Mouse (Mus musculus): Measurements from ENCODE around the gene Trabd. TPM values are rescaled to one million over a fixed set of nuclear protein-coding genes. Genes with fewer than 3 reads are reported as not detected.
A peak's percentile ranks its signal among the peaks of the same experiment; 100 is the strongest.

Gene Trabd
- polyA plus RNA-seq, 1 experiment = 34.8 TPM

- Histone ChIP-seq H3K4me3 (replicated peaks; ENCODE audit: control insufficient read depth, low read depth, low read length) (no peak overlapping the region), H3K27ac (ENCODE audit: control insufficient read depth, insufficient read depth, low read depth, low read length, poor library complexity) (no peak overlapping the region), H3K4me1 (ENCODE audit: control insufficient read depth, insufficient read depth, low read length) (no peaks in the 10 kb centered on the region; the same call in 1 of the 2 replicates)
- no peak for TF ChIP-seq POLR2A (IDR thresholded peaks at IDR 0.05; ENCODE audit: borderline replicate concordance, control insufficient read depth, low read depth, low read length)
- no peak for TF ChIP-seq CTCF (IDR thresholded peaks at IDR 0.05; ENCODE audit: control insufficient read depth, insufficient read depth, low read length)
- WGBS = 86% methylated on average over 5 of the region's 5 CpGs
Observed at GRCm38 (mm10) chr15:89102646-89103045, 27.7 kb downstream of the Trabd start.

GRCm38 (mm10) chr15:89103921-89104320, 29.0 kb downstream of the Trabd start:
- 90% methylated on average over 10 of the region's 10 CpGs for WGBS
- no peak for TF ChIP-seq CTCF (IDR thresholded peaks at IDR 0.05; ENCODE audit: control insufficient read depth, insufficient read depth, low read length)
- TF ChIP-seq POLR2A (IDR thresholded peaks at IDR 0.05; ENCODE audit: borderline replicate concordance, control insufficient read depth, low read depth, low read length) = no peak
- H3K27ac ChIP-seq (ENCODE audit: control insufficient read depth, insufficient read depth, low read depth, low read length, poor library complexity) = no peak overlapping the region

GRCm38 (mm10) chr15:89104425-89104824, 29.5 kb downstream of the Trabd start:
- Histone ChIP-seq H3K4me3 (replicated peaks; ENCODE audit: control insufficient read depth, low read depth, low read length) (no peak overlapping the region), H3K27ac (ENCODE audit: control insufficient read depth, insufficient read depth, low read depth, low read length, poor library complexity) (no peak overlapping the region), H3K4me1 (ENCODE audit: control insufficient read depth, insufficient read depth, low read length) (no peaks in the 10 kb centered on the region; the same call in 1 of the 2 replicates)
- TF ChIP-seq CTCF (IDR thresholded peaks at IDR 0.05; ENCODE audit: control insufficient read depth, insufficient read depth, low read length) (no peak), POLR2A (IDR thresholded peaks at IDR 0.05; ENCODE audit: borderline replicate concordance, control insufficient read depth, low read depth, low read length) (no peak)
- WGBS = 90% methylated on average over 8 of the region's 8 CpGs

More at GRCm38 (mm10) chr15:89103921-89104320, 29.0 kb downstream of the Trabd start:
- Histone ChIP-seq H3K4me1 (ENCODE audit: control insufficient read depth, insufficient read depth, low read length) (no peaks in the 10 kb centered on the region; the same call in 1 of the 2 replicates), H3K4me3 (replicated peaks; ENCODE audit: control insufficient read depth, low read depth, low read length) (no peak overlapping the region)

GRCm38 (mm10) chr15:89106073-89106472, 31.1 kb downstream of the Trabd start:
- TF ChIP-seq POLR2A (IDR thresholded peaks at IDR 0.05; ENCODE audit: borderline replicate concordance, control insufficient read depth, low read depth, low read length) (no peak), CTCF (IDR thresholded peaks at IDR 0.05; ENCODE audit: control insufficient read depth, insufficient read depth, low read length) (no peak)
- H3K4me3 ChIP-seq (replicated peaks; ENCODE audit: control insufficient read depth, low read depth, low read length) = no peak overlapping the region
- H3K27ac ChIP-seq (ENCODE audit: control insufficient read depth, insufficient read depth, low read depth, low read length, poor library complexity) = no peak overlapping the region
- no peaks in the 10 kb centered on the region for H3K4me1 ChIP-seq (ENCODE audit: control insufficient read depth, insufficient read depth, low read length)
- 85% methylated on average over 13 of the region's 13 CpGs for WGBS

GRCm38 (mm10) chr15:89106976-89107375, 32.1 kb downstream of the Trabd start:
- Histone ChIP-seq H3K27ac (ENCODE audit: control insufficient read depth, insufficient read depth, low read depth, low read length, poor library complexity) (no peak overlapping the region), H3K4me3 (replicated peaks; ENCODE audit: control insufficient read depth, low read depth, low read length) (no peak overlapping the region), H3K4me1 (ENCODE audit: control insufficient read depth, insufficient read depth, low read length) (no peaks in the 10 kb centered on the region)
- 94% methylated on average over 1 of the region's 1 CpGs for WGBS
- TF ChIP-seq POLR2A (IDR thresholded peaks at IDR 0.05; ENCODE audit: borderline replicate concordance, control insufficient read depth, low read depth, low read length) (no peak), CTCF (IDR thresholded peaks at IDR 0.05; ENCODE audit: control insufficient read depth, insufficient read depth, low read length) (no peak)

- H3K4me3 ChIP-seq (replicated peaks; ENCODE audit: control insufficient read depth, low read depth, low read length) = no peak overlapping the region
Observed at GRCm38 (mm10) chr15:89110147-89110546, 35.2 kb downstream of the Trabd start.

GRCm38 (mm10) chr15:89118007-89118406, 43.1 kb downstream of the Trabd start:
- peaks cover 2% of the 10 kb centered on the region; the same call in 1 of the 2 replicates for H3K4me1 ChIP-seq (ENCODE audit: control insufficient read depth, insufficient read depth, low read length)
- H3K27ac ChIP-seq (ENCODE audit: control insufficient read depth, insufficient read depth, low read depth, low read length, poor library complexity) = no peak overlapping the region
- no peak overlapping the region for H3K4me3 ChIP-seq (replicated peaks; ENCODE audit: control insufficient read depth, low read depth, low read length)
- TF ChIP-seq CTCF (IDR thresholded peaks at IDR 0.05; ENCODE audit: control insufficient read depth, insufficient read depth, low read length) (no peak), POLR2A (IDR thresholded peaks at IDR 0.05; ENCODE audit: borderline replicate concordance, control insufficient read depth, low read depth, low read length) (no peak)

More at GRCm38 (mm10) chr15:89110147-89110546, 35.2 kb downstream of the Trabd start:
- 89% methylated on average over 9 of the region's 9 CpGs for WGBS
- Histone ChIP-seq H3K27ac (ENCODE audit: control insufficient read depth, insufficient read depth, low read depth, low read length, poor library complexity) (no peak overlapping the region), H3K4me1 (ENCODE audit: control insufficient read depth, insufficient read depth, low read length) (no peaks in the 10 kb centered on the region)
- TF ChIP-seq CTCF (IDR thresholded peaks at IDR 0.05; ENCODE audit: control insufficient read depth, insufficient read depth, low read length) (no peak), POLR2A (IDR thresholded peaks at IDR 0.05; ENCODE audit: borderline replicate concordance, control insufficient read depth, low read depth, low read length) (no peak)

- Histone ChIP-seq H3K4me3 (replicated peaks; ENCODE audit: control insufficient read depth, low read depth, low read length) (peak within 1 kb of the TSS; percentile 86), H3K4me1 (ENCODE audit: control insufficient read depth, insufficient read depth, low read length) (peaks cover 5% of the 10 kb centered on the region; the same call in 1 of the 2 replicates), H3K27ac (ENCODE audit: control insufficient read depth, insufficient read depth, low read depth, low read length, poor library complexity) (peak within 1 kb of the TSS; percentile 17)
- TF ChIP-seq POLR2A (IDR thresholded peaks at IDR 0.05; ENCODE audit: borderline replicate concordance, control insufficient read depth, low read depth, low read length) = peak; percentile 82; the same call in 1 of the 2 replicates
- no peak for TF ChIP-seq CTCF (IDR thresholded peaks at IDR 0.05; ENCODE audit: control insufficient read depth, insufficient read depth, low read length)
- under 1% methylated on average over 47 of the region's 47 CpGs for WGBS
Observed at GRCm38 (mm10) chr15:89122649-89123366, 47.9 kb downstream of the Trabd start, which contains the start of gene Tubgcp6. Tubgcp6 (minus strand) TSS chr15:89123112.
